Mouse (Mus musculus) layer of hippocampus, adult 9-11 months (tissue): ENCODE measurements around the gene Mroh3.
A peak's percentile ranks its signal among the peaks of the same experiment; 100 is the strongest.

ENCODE experiments used
- DNase-seq: peaks from one replicate; pipeline ENCODE4 v3.0.0; 2022

Mroh3 gene

GRCm38 (mm10) chr1:136212803-136213202 is at the start of gene Mroh3:
Gene Mroh3, minus strand, starts transcription at chr1:136212828.
- DNase-seq, result no peak

GRCm38 (mm10) chr1:136260635-136261238 is 48.1 kb upstream of the Mroh3 start, which contains the start of gene Gpr25:
Gene Gpr25, minus strand, starts transcription at chr1:136260873.
- DNase-seq, result no peak

GRCm38 (mm10) chr1:136259893-136260634 is 47.4 kb upstream of the Mroh3 start:
- peak; percentile 57 for DNase-seq

GRCm38 (mm10) chr1:136259543-136259892 is 46.9 kb upstream of the Mroh3 start:
- no peak for DNase-seq

GRCm38 (mm10) chr1:136258495-136258894 is 45.9 kb upstream of the Mroh3 start:
- no peak for DNase-seq

GRCm38 (mm10) chr1:136255657-136256056 is 43.0 kb upstream of the Mroh3 start:
- no peak for DNase-seq

GRCm38 (mm10) chr1:136255174-136255573 is 42.5 kb upstream of the Mroh3 start:
- DNase-seq, result no peak

- no peak for DNase-seq
Measured at GRCm38 (mm10) chr1:136254503-136255065, 42.0 kb upstream of the Mroh3 start.

- DNase-seq, result no peak
Measured at GRCm38 (mm10) chr1:136253472-136253871, 40.8 kb upstream of the Mroh3 start.

- DNase-seq, result no peak
Measured at GRCm38 (mm10) chr1:136249662-136250061, 37.0 kb upstream of the Mroh3 start.

GRCm38 (mm10) chr1:136247393-136247792 is 34.8 kb upstream of the Mroh3 start:
- no peak for DNase-seq

GRCm38 (mm10) chr1:136244469-136244868 is 31.8 kb upstream of the Mroh3 start:
- DNase-seq, result no peak

- DNase-seq, result peak; percentile 26
Measured at GRCm38 (mm10) chr1:136241801-136242200, 29.2 kb upstream of the Mroh3 start.

- DNase-seq, result no peak
Measured at GRCm38 (mm10) chr1:136238495-136238894, 25.9 kb upstream of the Mroh3 start.

GRCm38 (mm10) chr1:136234595-136235092 is 22.0 kb upstream of the Mroh3 start:
- DNase-seq, result no peak

- peak; percentile 14 for DNase-seq
Measured at GRCm38 (mm10) chr1:136233892-136234594, 21.4 kb upstream of the Mroh3 start, which contains the start of gene Inava. Gene Inava, minus strand, starts transcription at chr1:136234264.

- DNase-seq, result no peak
Measured at GRCm38 (mm10) chr1:136232986-136233790, 20.6 kb upstream of the Mroh3 start.

GRCm38 (mm10) chr1:136232285-136232926 is 19.8 kb upstream of the Mroh3 start:
- DNase-seq, result no peak

GRCm38 (mm10) chr1:136231596-136231995 is 19.0 kb upstream of the Mroh3 start:
- DNase-seq, result no peak

GRCm38 (mm10) chr1:136230201-136230600 is 17.6 kb upstream of the Mroh3 start:
- DNase-seq, result no peak

- DNase-seq, result no peak
Measured at GRCm38 (mm10) chr1:136229040-136229373, 16.4 kb upstream of the Mroh3 start.
